Mouse (Mus musculus) A20 (cell line): ENCODE measurements around the gene Frmd8.
"Not testable (repeated sequence)": the region's sequence is repeated elsewhere in the genome, so short reads cannot be mapped to it uniquely, and the experiment has no call there.

Source experiments
- DNase-seq: peaks from one replicate; pipeline ENCODE4 v3.0.0-alpha.2; 2011; ENCODE audit warnings: low read depth, low spot score

Frmd8 gene

DNA sequence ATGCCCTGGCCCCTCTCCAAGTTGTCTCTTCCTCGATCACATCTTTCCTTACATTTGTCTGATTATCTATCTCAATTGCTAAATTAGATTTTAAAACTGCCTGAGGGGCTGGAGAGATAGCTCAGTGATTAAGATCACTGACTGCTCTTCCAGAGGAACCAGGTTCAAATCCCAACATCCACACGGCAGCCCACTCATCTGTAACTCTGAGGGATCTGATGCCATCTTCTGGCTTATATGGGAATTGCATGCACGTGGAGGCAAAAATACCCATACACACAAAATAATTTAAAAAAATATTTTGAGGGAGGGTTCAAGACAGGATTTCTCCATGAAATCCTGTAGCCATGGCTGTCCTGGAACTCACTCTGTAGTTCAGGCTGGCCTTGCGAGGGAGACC, 10.8 kb upstream of the Frmd8 start:
- DNase-seq = peak; percentile 55

DNA sequence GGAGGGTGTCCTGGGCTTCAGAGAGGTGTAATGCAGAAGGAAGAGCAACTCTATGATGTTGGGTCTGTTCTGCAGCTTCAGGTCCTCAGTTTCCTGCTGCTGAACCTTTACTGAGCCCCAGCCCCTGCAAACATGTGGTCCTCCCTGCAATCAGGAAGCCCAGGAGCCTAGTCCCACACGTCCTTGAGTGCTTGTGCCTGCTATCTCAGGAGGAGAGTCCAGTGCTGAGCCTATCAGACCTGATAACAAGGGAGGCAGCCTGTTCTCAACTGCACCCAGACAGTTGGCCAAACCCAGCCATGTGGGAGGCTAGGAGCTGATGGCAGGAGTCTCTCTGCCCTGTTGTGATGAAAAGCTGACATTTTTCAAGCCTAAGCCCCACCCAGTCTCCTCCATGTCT, 8.9 kb upstream of the Frmd8 start:
- DNase-seq = no peak

DNA sequence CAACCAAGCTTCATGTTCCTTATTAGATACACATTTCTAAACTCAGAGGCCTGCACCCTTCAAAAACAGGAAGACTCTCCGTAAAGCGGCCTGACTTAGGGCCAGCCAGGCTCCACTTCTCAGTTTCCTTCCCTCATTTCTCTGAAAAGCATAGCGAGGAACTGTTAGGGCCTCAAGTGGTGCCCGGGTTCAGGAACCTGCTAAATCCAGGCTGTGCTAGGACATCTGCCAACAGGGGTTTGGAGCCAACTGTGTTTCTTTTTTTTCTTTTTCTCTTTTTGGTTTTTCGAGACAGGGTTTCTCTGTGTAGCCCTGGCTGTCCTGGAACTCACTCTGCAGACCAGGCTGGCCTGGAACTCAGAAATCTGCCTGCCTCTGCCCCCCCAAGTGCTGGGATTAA, 7.0 kb upstream of the Frmd8 start:
- not testable (repeated sequence) for DNase-seq

DNA sequence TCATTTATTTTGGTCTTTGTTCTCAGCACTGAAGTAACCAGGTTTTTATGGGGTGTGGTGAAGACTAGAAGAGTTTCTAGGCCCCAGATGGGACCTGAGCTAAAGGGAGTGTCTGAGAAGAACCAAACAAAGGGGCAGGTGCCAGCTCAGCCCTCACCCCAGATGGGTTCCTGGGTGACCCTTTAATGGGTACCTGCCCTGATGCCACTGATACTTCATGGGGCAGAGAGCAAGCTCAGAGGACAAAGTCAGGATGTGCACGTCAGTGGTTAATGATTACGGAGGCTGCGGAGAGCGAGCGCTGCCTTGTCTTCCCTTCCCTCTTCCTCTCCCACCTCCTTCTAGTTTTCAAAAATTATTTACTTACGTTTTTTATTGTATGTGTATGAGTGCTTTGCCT, 6.1 kb upstream of the Frmd8 start:
- no peak for DNase-seq

DNA sequence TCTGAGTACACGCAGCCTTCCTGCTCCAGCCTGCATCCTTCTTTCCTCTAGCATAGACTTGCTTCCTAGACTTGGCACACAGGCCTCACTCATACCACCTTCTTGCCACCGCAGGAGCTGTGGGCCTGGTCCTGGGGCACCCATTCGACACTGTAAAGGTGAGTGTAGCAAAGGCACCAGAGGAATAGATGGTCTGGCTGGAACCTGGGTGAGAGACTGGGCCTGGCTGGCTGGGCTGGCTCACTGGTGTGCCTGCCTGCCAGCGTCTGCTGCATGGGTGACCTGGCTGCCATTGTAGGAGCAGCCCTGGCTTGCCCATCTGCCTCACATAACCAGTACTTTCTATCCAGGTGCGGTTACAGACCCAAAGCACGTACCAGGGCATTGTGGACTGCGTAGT, 4.7 kb upstream of the Frmd8 start:
- no peak for DNase-seq

DNA sequence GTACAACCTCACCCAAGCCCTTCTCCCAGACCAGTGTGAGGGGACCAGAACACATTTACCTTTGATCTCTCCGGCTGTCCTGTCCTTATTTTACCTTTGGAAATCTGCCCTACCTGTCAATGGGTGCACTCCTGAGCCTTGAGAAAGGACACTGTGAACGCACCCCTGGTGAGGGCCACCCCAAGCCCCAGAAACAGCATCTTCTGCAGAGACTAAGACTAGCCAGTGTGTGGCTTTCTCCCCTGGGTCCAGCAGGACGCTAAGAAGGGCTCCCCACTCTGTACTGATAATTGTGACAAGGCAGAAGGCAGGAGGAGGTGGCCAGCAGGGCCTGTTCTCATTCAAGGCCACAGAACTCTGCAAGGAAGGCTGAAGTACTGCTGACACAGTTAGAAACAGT, 3.8 kb upstream of the Frmd8 start:
- no peak for DNase-seq

DNA sequence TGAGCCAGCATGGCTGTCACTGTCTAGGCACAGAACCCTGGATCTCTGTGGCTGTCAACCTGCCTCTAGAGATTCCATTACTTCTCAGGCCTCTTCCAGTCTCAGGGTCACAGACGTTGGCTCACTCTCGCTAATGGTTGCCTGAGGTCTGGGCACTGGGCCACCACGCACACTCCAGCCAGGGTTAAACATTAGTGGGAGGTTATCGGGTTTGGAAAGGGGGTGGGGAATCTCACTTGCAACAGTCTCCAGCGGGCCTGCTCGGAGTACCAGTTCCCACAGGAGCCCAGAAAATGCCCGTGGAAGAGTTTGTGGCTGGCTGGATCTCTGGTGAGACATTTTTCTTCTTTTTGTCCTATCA, 3.3 kb upstream of the Frmd8 start:
- no peak for DNase-seq

DNA sequence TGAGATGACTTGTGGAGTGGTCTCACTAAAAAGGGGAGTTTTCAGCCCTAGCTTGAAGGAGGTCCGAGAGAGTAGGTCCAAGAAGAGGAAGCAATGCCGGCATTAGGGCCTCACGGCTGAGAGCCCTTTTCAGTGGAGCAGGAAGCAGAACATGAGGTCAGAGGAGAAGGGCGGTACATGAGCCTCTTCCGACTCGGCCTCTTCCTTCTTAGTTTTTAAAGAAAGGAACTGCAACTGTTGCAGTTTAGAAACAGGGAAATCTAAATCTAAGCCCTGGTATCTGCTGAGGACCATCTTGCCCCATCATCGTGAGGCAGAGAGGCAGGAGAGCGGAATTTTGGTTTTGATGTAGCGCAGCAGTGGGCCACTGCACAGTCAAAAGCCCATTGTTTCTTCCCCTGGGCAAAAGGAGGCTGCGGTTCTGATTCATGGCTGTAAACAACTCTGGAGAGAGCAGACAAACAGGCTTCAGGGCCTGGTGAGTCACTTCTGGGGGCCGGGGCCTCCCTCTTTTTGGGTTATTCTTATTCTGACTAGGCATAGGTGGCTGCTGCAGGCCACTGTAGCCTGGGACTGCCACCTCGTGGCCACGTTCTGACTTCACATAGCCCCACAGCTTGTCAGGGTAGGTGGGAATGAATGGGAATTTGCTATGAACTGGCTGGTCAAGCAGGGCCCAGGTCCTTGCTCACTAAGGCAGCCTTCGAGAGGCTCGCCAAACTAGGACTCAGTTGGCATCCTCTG, 2.7 kb upstream of the Frmd8 start, which contains the start of gene Slc25a45:
Slc25a45 (plus strand) TSS at position 191 of the 744 bp plus-strand sequence.
- peak; percentile 88 for DNase-seq

DNA sequence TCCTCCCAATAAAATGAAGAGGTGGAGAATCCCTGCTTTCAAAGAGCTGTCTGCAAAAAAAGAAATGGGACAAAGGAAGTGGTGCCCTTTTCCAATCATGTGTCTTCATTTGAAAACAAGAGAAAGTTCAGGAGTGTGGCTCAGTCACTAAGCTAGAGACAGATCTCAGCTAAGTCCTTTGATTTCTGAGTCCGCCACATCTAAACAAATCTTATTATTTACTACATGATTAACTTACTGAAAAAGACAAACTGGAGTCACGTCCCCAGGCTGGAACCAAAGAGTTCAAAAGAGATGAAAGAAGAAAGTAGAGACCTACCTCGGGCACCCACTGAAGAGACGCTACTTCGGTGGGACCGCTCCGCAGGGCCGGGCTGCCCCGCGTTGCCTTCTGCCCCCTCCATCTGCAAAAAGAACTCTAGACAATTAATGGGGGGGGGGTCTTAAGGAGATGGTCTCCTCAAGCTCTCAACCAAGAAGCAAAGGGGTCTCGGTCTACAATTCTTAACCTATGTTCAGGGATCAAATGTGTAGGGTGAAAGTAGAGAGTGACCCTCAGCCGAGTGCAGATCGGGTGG, 594 bp downstream of the Frmd8 start:
- no peak for DNase-seq

DNA sequence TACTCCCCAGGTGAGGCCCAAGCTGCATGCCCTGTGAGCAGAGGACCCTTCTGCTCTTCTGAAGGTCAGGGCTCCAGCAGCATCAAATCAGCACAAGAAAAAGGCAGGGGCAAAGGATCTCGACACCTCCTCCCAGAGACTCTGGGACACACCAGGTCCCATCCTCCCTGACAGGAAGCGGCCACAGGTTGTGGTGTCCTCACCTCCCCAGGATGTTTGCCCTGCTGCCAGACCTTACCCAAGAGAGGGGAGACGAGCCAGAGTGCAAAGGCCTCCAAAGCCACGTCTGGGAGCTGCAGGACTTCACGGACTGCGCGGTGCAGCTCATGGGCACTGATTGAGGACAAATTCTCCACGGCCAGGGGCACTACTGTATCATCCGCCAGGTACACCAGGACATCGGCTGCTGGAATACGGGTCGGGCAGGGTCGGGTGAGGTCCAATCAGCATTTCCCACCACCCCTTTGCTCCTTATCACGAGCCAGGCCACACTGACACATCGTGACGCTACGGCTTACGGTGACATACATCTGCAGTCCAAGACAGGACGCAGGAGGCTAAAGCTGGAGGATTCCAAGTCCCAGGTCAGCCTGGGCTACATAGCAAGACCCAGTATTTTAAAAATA, 2.0 kb downstream of the Frmd8 start:
- DNase-seq = no peak

DNA sequence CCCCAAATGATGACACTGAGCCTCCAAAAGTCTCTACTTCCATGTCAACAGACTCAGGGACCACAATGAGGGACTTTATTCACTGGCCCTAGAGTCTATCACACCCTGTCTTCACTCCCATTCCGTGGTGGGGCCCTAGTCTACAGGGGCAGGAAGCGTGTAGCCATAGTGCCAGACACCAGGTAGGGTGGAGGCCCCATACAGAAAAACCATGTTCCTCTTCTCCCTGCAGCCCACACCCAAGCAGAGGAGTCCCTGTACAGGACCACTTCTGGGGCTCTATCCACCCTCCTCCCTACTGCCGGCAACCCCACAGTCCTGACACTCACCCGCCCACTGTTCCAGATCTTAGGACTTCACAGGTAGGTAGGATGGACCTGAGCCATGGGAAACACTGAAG, 2.5 kb downstream of the Frmd8 start:
- no peak for DNase-seq

DNA sequence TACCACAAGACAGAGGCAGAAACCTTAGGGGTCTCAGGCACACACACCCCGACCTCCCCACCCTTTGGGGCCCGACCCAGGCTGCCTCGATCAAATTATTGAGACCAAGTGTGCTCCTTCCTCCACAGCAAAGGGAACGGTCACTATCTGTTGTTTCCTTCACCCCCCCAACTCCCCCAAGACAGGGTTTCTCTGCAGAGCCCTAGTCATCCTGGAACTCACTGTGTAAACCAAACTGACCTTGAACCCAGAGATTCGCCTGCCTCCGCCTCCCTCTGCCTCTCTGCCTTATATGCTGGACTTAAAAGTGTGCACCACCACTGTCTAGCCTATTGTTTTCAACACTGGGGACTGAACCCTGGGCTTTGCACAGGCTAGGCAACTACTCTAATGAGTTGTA, 3.4 kb downstream of the Frmd8 start:
- DNase-seq = no peak

DNA sequence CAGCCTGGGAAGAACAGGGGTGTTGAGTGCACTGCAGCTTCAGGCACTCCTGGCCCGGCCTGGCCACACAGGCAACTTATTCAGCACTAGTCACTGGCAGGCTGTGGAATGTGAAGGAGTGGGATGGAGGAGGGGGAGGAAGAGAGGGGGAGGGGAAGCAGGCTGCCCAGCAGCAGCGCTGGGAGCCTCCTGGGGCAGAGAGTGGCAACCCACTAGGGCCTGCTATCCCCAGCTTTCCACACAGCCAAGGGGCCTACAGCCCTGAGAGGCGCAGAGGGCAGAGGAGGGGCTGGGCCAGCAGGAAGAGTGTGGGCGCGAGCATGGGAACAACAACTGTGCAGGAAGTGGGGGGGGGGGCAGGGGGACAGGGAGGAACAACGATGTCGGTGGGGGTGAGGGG, 3.8 kb downstream of the Frmd8 start:
- no peak for DNase-seq

DNA sequence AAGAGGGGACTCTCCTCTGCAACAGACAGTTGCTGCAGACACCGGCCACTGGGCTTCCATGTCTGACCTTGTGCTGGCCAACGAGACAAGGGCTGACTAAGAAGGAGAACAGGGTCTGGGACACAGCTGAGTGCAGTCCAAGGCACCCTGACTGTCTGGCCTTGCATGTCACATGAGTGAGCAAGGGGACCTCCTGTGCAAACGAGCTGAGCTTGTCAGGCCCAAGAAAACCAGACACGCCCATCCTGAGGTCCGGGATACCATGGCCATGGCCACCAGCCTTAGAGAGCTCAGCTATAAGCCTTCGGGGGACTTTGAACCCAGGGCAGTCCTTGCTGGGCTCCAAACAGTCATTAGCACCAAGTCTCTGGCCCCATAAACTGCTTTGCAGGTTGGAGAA, 7.0 kb downstream of the Frmd8 start:
- no peak for DNase-seq

DNA sequence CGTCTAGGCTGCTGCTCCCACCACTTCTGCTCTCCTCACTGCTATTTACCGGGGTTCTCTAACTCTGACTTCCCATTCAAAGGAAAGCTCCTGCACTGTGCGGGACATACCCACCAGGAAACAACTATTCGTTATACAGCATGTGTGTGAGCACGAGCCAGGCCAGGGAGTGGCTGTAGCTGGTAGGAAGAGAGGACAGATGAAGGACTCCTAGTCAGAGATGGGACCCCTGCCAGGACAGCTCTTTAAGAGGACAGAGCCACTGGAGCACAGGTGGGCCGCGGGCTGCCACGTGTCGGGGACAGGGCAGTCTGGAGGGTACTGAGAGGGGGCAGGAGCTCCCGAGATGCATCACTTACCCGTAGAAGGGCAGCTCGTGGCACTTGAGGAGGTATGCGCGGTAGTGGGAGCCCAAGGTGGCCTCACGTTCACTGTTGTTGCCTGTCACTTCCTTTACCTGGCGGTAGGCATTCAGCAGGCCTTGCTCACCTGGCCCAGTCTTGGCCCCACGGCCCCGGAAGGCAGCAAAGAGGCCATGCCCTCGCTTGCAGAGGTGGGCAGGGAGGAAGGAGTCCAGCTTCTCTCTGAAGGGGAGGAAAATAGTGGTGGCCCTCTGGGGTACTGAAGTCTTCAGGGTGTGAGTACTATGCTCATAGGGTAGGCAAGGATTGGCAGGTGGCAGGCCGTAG, 10.2 kb downstream of the Frmd8 start:
- DNase-seq = no peak

DNA sequence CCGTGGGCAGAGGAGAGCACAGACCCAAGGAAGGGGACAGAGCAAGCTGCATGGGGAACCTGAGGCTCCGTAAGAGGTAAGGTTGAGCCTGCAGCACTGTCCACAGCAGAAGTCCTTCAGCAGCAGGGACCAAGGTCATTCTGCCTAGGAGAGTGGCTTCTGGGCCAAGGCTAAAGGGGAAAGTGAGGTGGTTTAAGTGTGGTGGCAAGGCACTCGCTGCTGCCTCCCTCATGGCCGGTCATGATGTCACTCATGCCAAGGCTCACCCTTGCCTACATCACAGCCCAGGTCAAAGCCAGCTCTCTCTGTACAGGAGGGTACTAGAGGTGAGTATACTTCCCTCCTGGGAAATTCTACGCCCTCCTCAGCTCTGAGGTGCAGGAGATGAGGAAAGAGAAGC, 11.3 kb downstream of the Frmd8 start:
- no peak for DNase-seq

DNA sequence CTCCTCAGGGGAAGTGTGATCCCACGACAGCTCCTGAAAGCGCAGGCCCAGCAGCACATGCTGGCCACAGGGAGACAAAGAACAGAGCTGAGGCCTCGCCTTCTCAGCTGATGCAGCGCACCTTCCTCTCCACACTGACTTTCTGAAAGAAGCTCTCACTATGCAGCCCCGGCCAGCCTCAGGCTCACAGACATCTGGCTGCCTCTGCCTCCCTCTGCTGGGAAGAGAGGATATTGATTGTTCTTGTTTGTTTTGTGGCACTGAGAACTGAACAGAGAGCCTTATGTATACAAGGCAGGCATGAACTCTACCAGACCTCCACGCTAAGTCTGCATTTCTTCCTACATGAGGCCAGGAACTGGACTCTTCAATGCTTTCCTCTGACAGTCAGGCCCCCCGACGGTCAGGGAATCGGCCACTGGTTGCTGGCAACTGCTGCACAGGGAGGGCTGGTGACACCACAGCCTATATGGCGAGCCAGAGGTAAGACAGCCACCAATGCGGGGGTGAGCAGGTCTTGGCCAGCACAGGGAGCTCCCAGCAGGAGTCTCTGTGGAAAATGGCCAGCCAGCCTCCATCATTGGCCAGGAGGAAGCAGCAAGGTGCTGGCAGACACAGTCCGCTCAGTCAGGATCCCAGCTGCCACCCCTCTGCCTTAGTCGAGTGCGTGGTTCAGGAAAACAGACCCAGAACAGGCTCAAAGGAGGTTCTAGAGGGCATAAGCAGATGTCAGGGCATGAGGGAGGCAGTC, 12.6 kb downstream of the Frmd8 start:
- DNase-seq = peak; percentile 15

DNA sequence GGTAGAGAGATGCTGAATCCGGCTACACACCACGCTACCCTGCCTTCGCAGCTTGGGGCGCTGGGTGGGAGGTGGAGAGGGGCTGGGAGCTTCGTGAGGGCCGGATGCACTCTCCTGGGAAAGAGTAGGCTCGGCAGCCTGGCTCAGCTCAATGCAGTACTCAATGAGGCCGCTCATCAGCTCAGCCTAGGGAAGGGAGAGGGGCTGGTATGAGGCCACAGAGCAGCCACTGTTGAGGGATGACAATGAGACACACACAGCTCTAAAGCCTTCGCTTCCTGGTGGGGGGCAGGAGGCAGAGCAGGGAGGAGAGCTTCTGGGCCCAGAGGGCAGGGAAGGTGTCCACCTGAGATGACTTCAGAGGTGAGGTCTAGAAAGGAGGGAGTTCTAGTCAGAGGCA, 18.5 kb downstream of the Frmd8 start:
- no peak for DNase-seq

DNA sequence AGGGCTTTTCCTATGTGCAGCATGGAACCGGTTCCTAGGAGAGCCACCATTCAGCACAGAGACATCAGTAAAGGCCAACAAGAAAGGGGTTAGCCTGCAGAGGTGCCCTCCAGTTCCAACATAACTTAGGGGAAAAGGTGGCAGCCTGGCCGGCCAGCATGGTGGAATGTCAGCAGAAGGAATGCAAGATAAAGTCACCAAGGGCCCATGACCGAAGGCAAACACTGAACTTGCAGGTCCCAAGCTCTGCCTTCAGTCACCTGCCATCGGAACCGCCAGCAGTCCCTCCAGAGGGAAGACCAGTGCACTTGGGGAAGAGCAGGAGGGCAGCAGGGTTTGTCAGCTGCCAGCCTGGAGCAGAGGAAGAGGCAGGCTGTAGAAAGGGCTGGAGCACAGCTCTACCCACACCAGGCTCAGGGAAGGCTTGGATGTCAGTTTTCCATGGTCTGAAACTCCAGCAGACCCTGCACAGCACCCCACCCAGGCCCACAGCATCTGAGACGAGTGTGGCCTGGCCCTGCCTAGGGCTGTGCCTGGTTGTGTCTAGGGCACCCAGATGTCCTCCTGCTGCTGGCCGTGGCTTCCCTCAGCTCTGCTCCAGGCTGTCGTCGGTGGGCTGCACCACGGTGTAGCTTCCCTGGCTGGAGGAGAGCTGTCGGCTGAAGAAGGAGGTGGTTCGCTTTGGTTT, 22.9 kb downstream of the Frmd8 start:
- no peak for DNase-seq

DNA sequence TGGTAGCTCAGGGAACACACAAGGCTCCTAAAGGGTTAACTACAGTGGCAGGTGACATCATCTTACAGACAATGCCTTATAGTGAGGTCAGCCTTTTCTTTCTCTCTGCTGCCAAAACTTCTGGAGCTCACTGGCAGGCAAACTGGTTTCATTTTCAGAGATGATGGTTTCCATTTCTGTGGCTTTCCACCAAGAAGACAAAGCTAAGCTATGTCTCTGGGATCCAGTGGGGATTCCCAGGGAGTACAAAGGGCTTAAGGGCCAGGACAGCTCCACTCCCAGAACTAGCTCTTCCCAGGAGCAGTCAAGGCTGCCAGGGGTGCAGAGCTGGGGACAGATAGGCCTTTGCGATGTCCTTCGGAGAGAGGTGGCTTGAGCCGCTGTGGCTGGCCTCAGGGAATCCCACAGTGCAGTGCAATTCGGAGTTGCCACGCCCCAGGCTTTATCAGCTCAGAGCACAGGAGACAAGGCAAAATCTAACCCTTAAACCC, 23.5 kb downstream of the Frmd8 start:
- no peak for DNase-seq

DNA sequence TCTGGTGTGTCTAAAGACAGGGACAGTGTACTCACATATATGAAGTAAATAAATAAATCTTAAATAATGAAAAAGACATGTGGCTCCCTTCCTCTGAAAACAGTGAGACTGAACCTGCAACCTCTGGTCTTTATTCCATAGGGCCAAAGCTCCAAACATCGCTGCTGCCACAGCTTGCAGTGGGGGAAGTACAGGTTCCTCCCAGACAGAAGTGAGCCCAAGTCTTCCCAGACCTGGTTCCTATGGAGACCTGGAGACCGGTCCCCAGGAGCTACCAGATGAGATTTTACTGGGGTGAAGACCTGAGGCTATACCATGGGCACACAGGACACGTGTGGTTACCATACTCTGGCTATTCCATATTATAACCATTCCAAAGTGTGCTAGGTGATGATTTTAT, 24.2 kb downstream of the Frmd8 start:
- no peak for DNase-seq
